In the genomic region with DNA sequence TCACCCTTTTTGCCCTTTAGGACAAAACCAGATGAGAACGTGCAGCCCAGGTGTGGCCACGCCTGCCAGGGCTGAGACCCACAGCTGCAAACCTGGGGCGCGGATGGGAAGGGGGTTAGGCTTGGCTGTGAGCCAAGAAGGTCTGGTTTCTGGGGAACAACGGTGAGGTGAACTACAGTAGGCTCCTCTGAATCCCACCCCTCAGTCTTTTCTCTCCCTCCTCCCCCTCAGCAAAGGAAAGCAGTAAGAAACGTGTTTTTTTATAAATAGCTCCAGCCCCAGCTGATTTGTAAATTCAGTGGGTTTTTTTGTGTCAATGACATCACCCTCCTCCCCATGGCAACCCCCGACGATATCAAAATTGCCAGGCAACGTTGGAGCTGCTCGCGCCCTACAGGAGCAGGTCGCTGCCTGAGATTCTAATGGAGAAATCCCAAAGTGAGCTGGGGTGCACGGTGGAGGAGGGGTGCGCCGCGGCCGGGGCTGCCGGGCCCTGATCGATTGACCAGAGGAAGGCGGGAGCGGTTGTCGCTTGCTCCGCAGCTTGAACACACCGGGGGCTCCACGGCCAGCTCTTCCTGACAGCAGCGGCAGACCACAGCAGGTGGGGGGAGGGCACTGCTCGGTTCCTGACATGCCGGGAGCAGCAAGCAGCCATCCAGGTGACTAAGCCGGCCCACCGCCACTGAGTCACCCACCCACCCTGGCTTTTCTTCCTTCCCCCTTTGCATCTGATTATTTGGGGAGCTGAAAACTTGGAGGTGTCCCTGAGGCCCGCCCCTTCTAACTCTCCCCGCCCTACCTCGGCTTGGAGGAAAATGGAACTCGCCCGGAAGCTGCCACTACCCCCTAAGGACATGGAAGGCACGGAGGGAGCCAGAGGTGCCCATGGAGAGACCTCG, we compare ENCODE assay signal across 8 mouse cellular contexts. TPM values are rescaled to one million over a fixed set of nuclear protein-coding genes. Genes with fewer than 3 reads are reported as not detected.
DNase-seq lines count a peak whose midpoint lies in the region; ATAC-seq and TF ChIP-seq lines count a peak whose summit lies in the region.

A gene (plus strand): TSS at position 402 of the 902 bp plus-strand sequence.

- H3K9ac ChIP-seq in embryonic facial prominence, embryonic 14.5 days (ENCODE audit: low read depth, low read length), result peak within 1 kb of the TSS; percentile 51
- peak within 1 kb of the TSS; percentile 78 for H3K9ac ChIP-seq in hindbrain, embryonic 13.5 days
- H3K9ac ChIP-seq in neural tube, embryonic 14.5 days (replicated peaks; ENCODE audit: low read depth, low read length), result peak within 1 kb of the TSS; percentile 70

- peak within 1 kb of the TSS; percentile 61 for H3K27ac ChIP-seq in kidney, adult 2 months (ENCODE audit: insufficient read depth, low read depth, low read length)
- no peak within 1 kb of the TSS for H3K27ac ChIP-seq in embryonic facial prominence, embryonic 14.5 days (replicated peaks; ENCODE audit: low read depth, low read length)
- peak within 1 kb of the TSS; percentile 75 for H3K27ac ChIP-seq in hindbrain, embryonic 13.5 days
- peak within 1 kb of the TSS; percentile 52; the same call in 1 of the 2 replicates for H3K27ac ChIP-seq in neural tube, embryonic 14.5 days (ENCODE audit: low read depth, low read length)

- WGBS in kidney, adult 2 months, result 6% methylated on average over 37 of the region's 37 CpGs
- 2% methylated on average over 28 of the region's 37 CpGs for WGBS in embryonic facial prominence, embryonic 14.5 days
- 2% methylated on average over 37 of the region's 37 CpGs for WGBS in hindbrain, embryonic 13.5 days
- 2% methylated on average over 35 of the region's 37 CpGs for WGBS in neural tube, embryonic 14.5 days

- TF ChIP-seq POLR2A in kidney, adult 2 months (IDR thresholded peaks at IDR 0.05; ENCODE audit: low read depth, low read length), result no peak

- no peaks in the 10 kb centered on the region for H3K9me3 ChIP-seq in embryonic facial prominence, embryonic 14.5 days (ENCODE audit: control insufficient read depth, low read length)
- H3K9me3 ChIP-seq in hindbrain, embryonic 13.5 days, result no peaks in the 10 kb centered on the region
- H3K9me3 ChIP-seq in neural tube, embryonic 14.5 days (ENCODE audit: control insufficient read depth, low read length), result no peaks in the 10 kb centered on the region

- H3K4me1 ChIP-seq in kidney, adult 2 months (ENCODE audit: control insufficient read depth, insufficient read depth, low read length), result peaks cover 9% of the 10 kb centered on the region; the same call in 1 of the 2 replicates
- peaks cover 14% of the 10 kb centered on the region for H3K4me1 ChIP-seq in embryonic facial prominence, embryonic 14.5 days (ENCODE audit: control insufficient read depth, insufficient read depth, low read length)
- peaks cover 63% of the 10 kb centered on the region for H3K4me1 ChIP-seq in hindbrain, embryonic 13.5 days (replicated peaks)
- H3K4me1 ChIP-seq in neural tube, embryonic 14.5 days (ENCODE audit: control insufficient read depth, insufficient read depth, low read length), result peaks cover 13% of the 10 kb centered on the region

- H3K36me3 ChIP-seq in kidney, adult 2 months (ENCODE audit: control insufficient read depth, insufficient read depth, low read length), result no peaks in the 10 kb centered on the region
- no peaks in the 10 kb centered on the region for H3K36me3 ChIP-seq in embryonic facial prominence, embryonic 14.5 days (ENCODE audit: control insufficient read depth, insufficient read depth, low read length)
- H3K36me3 ChIP-seq in hindbrain, embryonic 13.5 days, result no peaks in the 10 kb centered on the region
- no peaks in the 10 kb centered on the region for H3K36me3 ChIP-seq in neural tube, embryonic 14.5 days (ENCODE audit: control insufficient read depth, insufficient read depth, low read length)

- no peak for DNase-seq in kidney, adult 2 months
- no peak for DNase-seq in kidney, adult 11 months
- DNase-seq in NIH3T3 (ENCODE audit: low read depth), result peak; percentile 30
- DNase-seq in embryonic facial prominence, embryonic 14.5 days (ENCODE audit: low spot score), result no peak
- DNase-seq in left cerebral cortex, postnatal 4 days, result no peak
- no peak for DNase-seq in yolk sac, embryonic 10.5 days (ENCODE audit: low spot score)

- no peaks in the 10 kb centered on the region for H3K27me3 ChIP-seq in kidney, adult 2 months (replicated peaks; ENCODE audit: control insufficient read depth, insufficient read depth, low read length)
- H3K27me3 ChIP-seq in embryonic facial prominence, embryonic 14.5 days (replicated peaks; ENCODE audit: control insufficient read depth, insufficient read depth, low read length), result peaks cover 28% of the 10 kb centered on the region
- peaks cover 12% of the 10 kb centered on the region for H3K27me3 ChIP-seq in hindbrain, embryonic 13.5 days
- H3K27me3 ChIP-seq in neural tube, embryonic 14.5 days (ENCODE audit: control insufficient read depth, insufficient read depth, low read length), result peaks cover 3% of the 10 kb centered on the region

- TF ChIP-seq CTCF in kidney, adult 2 months (conservative IDR thresholded peaks at IDR 0.05; ENCODE audit: insufficient read depth, insufficient read length, low read depth, low read length), result no peak

- intact Hi-C loops in left cerebral cortex, postnatal 4 days (cut with DNase I), result no loop called here

- peak within 1 kb of the TSS; percentile 84 for H3K4me2 ChIP-seq in embryonic facial prominence, embryonic 14.5 days (ENCODE audit: low read depth, low read length)
- H3K4me2 ChIP-seq in hindbrain, embryonic 13.5 days, result peak within 1 kb of the TSS; percentile 79
- peak within 1 kb of the TSS; percentile 77 for H3K4me2 ChIP-seq in neural tube, embryonic 14.5 days (ENCODE audit: low read depth, low read length)

- ATAC-seq in embryonic facial prominence, embryonic 14.5 days (ENCODE audit: low read depth), result peak; percentile 24; the same call in 1 of the 2 replicates
- peak; percentile 31 for ATAC-seq in hindbrain, embryonic 13.5 days (ENCODE audit: low FRiP score)
- peak; percentile 52 for ATAC-seq in neural tube, embryonic 14.5 days (ENCODE audit: low read depth)

- peak within 1 kb of the TSS; percentile 44 for H3K4me3 ChIP-seq in kidney, adult 2 months (ENCODE audit: insufficient read depth, low read depth, low read length)
- H3K4me3 ChIP-seq in embryonic facial prominence, embryonic 14.5 days (ENCODE audit: low read depth, low read length), result peak within 1 kb of the TSS; percentile 45
- H3K4me3 ChIP-seq in hindbrain, embryonic 13.5 days, result peak within 1 kb of the TSS; percentile 53
- H3K4me3 ChIP-seq in neural tube, embryonic 14.5 days (ENCODE audit: low read depth, low read length), result peak within 1 kb of the TSS; percentile 50

RNA-seq across cellular contexts. Expression of the gene that starts here (rescaled TPM):
- 10.9 and 13.7 TPM in 2 replicates for polyA plus RNA-seq in kidney, adult 2 months (2012; rRNA removed)
- polyA plus RNA-seq in embryonic facial prominence, embryonic 14.5 days (2014; fragmentation: Nextera tagmentation; extraction: Ambion mirVana), result 2.0 and 2.5 TPM in 2 replicates
- polyA plus RNA-seq in hindbrain, embryonic 13.5 days (2015; fragmentation: Nextera tagmentation; extraction: Ambion mirVana), result 22.0 and 23.2 TPM in 2 replicates
- 100 to 1,000 TPM; 142 to 154 TPM for total RNA-seq in left cerebral cortex, postnatal 4 days (2021)
- polyA plus RNA-seq in neural tube, embryonic 14.5 days (2014; fragmentation: Nextera tagmentation; extraction: Ambion mirVana), result 29.4 and 39.1 TPM in 2 replicates
